Comparison of ENCODE assay signal across 18 mouse cellular contexts in genomic region chr2:140853538-140853937, GRCm38 (mm10).
DNase-seq lines count a peak whose midpoint lies in the region; ATAC-seq and TF ChIP-seq lines count a peak whose summit lies in the region.
"Had no signal": no experiment of that assay in that cellular context is flagged by ENCODE, and none has a peak within 500 bp of the region (broad histone marks: within the 10 kb centered on the region; RNA-seq: fewer than 3 reads in every experiment).

No protein-coding gene starts in this region.

- no peak for TF ChIP-seq CTCF in testis, adult 2 months (IDR thresholded peaks at IDR 0.05; ENCODE audit: control insufficient read depth, insufficient read depth, insufficient replicate concordance, low read depth, low read length)
- TF ChIP-seq CTCF in gastrocnemius, adult 2 months (IDR thresholded peaks at IDR 0.05): no peak

- H3K36me3 ChIP-seq in heart, embryonic 13.5 days: no peaks in the 10 kb centered on the region
- H3K36me3 ChIP-seq in testis, adult 2 months (ENCODE audit: control insufficient read depth, insufficient read depth, low read length): no peaks in the 10 kb centered on the region
- H3K36me3 ChIP-seq: embryonic facial prominence, embryonic 12.5 days; forebrain, embryonic 15.5 days; hindbrain, embryonic 10.5 days; intestine, embryonic 15.5 days had no signal

- 46% methylated on average over 9 of the region's 9 CpGs for WGBS in heart, embryonic 13.5 days

- intact Hi-C loops in heart, postnatal 14 days (cut with DNase I): no loop called here
- intact Hi-C loops in gastrocnemius, adult 2 months (cut with DNase I): no loop called here

- no peak for DNase-seq in heart, postnatal 14 days
- no peak for DNase-seq in testis, postnatal 14 days (ENCODE audit: low spot score)
- DNase-seq in ovary, postnatal 36 days (ENCODE audit: low spot score): no peak
- no peak for DNase-seq in gastrocnemius, adult 2 months
- DNase-seq: adrenal gland, adult 2 months; adrenal gland, postnatal 25 days; cerebellum, adult 2 months; cerebellum, postnatal 14 days; gastrocnemius, postnatal 10 days; kidney, adult 18-20 months had no signal

- H3K9ac ChIP-seq in heart, embryonic 13.5 days: no peak overlapping the region
- H3K9ac ChIP-seq: embryonic facial prominence, embryonic 12.5 days; forebrain, embryonic 15.5 days; hindbrain, embryonic 14.5 days; intestine, embryonic 15.5 days had no signal

- H3K4me1 ChIP-seq in heart, embryonic 13.5 days: peaks cover 22% of the 10 kb centered on the region
- H3K4me1 ChIP-seq in testis, adult 2 months (ENCODE audit: control insufficient read depth, insufficient read depth, low read length): no peaks in the 10 kb centered on the region; the same call in 1 of the 2 replicates
- H3K4me1 ChIP-seq: embryonic facial prominence, embryonic 12.5 days; forebrain, embryonic 15.5 days; hindbrain, embryonic 10.5 days; intestine, embryonic 15.5 days had no signal

- H3K9me3 ChIP-seq in heart, embryonic 13.5 days: no peaks in the 10 kb centered on the region
- H3K9me3 ChIP-seq: embryonic facial prominence, embryonic 12.5 days; forebrain, embryonic 15.5 days; hindbrain, embryonic 10.5 days; intestine, embryonic 15.5 days had no signal

- H3K4me2 ChIP-seq in heart, embryonic 13.5 days: peak overlapping the region; percentile 51
- H3K4me2 ChIP-seq: embryonic facial prominence, embryonic 12.5 days; forebrain, embryonic 15.5 days; hindbrain, embryonic 14.5 days; intestine, embryonic 15.5 days had no signal

- H3K27me3 ChIP-seq in heart, embryonic 13.5 days (replicated peaks): no peaks in the 10 kb centered on the region
- H3K27me3 ChIP-seq in testis, adult 2 months (ENCODE audit: control insufficient read depth, insufficient read depth, low read length): no peaks in the 10 kb centered on the region
- H3K27me3 ChIP-seq: embryonic facial prominence, embryonic 12.5 days; forebrain, embryonic 15.5 days; intestine, embryonic 15.5 days had no signal

- H3K4me3 ChIP-seq in heart, embryonic 13.5 days: no peak overlapping the region
- peak overlapping the region; percentile 29 for H3K4me3 ChIP-seq in testis, adult 2 months (ENCODE audit: control insufficient read depth, low read depth, low read length)
- H3K4me3 ChIP-seq in gastrocnemius, adult 2 months: no peak overlapping the region
- H3K4me3 ChIP-seq: embryonic facial prominence, embryonic 12.5 days; forebrain, embryonic 15.5 days; hindbrain, embryonic 10.5 days; intestine, embryonic 15.5 days had no signal

- no peak for ATAC-seq in heart, embryonic 13.5 days (ENCODE audit: extremely low read depth, insufficient number of reproducible peaks, low FRiP score, low TSS enrichment)
- peak; percentile 71 to 87 for ATAC-seq in hematopoietic stem cell, adult 5-6 weeks (replicated peaks in 1 of 2; ENCODE audit: insufficient read depth in 1 of 2, low FRiP score in 2 of 2, low TSS enrichment in 1 of 2, low read depth in 1 of 2, poor library complexity in 2 of 2, severe bottlenecking in 2 of 2)
- ATAC-seq: forebrain, embryonic 15.5 days; intestine, embryonic 15.5 days had no signal

- H3K27ac ChIP-seq in heart, embryonic 13.5 days (replicated peaks): no peak overlapping the region
- no peak overlapping the region for H3K27ac ChIP-seq in testis, adult 2 months (ENCODE audit: control insufficient read depth, insufficient read depth, low read depth, low read length)
- H3K27ac ChIP-seq in gastrocnemius, adult 2 months: no peak overlapping the region
- H3K27ac ChIP-seq: embryonic facial prominence, embryonic 12.5 days; forebrain, embryonic 15.5 days; hindbrain, embryonic 10.5 days; hindbrain, embryonic 14.5 days; intestine, embryonic 15.5 days had no signal

- TF ChIP-seq POLR2A in testis, adult 2 months (IDR thresholded peaks at IDR 0.05; ENCODE audit: control insufficient read depth, low read depth, low read length): no peak
